Mouse (Mus musculus): ENCODE measurements around the gene Wwox.

The Wwox gene

GRCm38 (mm10) chr8:114670801-114671200 is 231.3 kb downstream of the Wwox start:
- no peak for DNase-seq (ENCODE audit: low read depth)

GRCm38 (mm10) chr8:114671237-114671674 is 231.8 kb downstream of the Wwox start:
- DNase-seq (ENCODE audit: low read depth), result no peak

GRCm38 (mm10) chr8:114673416-114673815 is 234.0 kb downstream of the Wwox start:
- DNase-seq (ENCODE audit: low read depth), result no peak

GRCm38 (mm10) chr8:114675151-114675550 is 235.7 kb downstream of the Wwox start:
- DNase-seq (ENCODE audit: low read depth), result no peak

GRCm38 (mm10) chr8:114676918-114677317 is 237.5 kb downstream of the Wwox start:
- DNase-seq (ENCODE audit: low read depth), result no peak

GRCm38 (mm10) chr8:114677551-114678127 is 238.2 kb downstream of the Wwox start:
- no peak for DNase-seq (ENCODE audit: low read depth)

GRCm38 (mm10) chr8:114679386-114680098 is 240.1 kb downstream of the Wwox start:
- DNase-seq (ENCODE audit: low read depth), result no peak

- DNase-seq (ENCODE audit: low read depth), result no peak
Observed at GRCm38 (mm10) chr8:114681136-114681535, 241.7 kb downstream of the Wwox start.

- DNase-seq (ENCODE audit: low read depth), result no peak
Observed at GRCm38 (mm10) chr8:114682166-114682565, 242.7 kb downstream of the Wwox start.

GRCm38 (mm10) chr8:114684046-114684702 is 244.7 kb downstream of the Wwox start:
- DNase-seq (ENCODE audit: low read depth), result no peak

GRCm38 (mm10) chr8:114686462-114686861 is 247.0 kb downstream of the Wwox start:
- DNase-seq (ENCODE audit: low read depth), result no peak

- no peak for DNase-seq (ENCODE audit: low read depth)
Observed at GRCm38 (mm10) chr8:114688732-114689131, 249.3 kb downstream of the Wwox start.

GRCm38 (mm10) chr8:114694566-114695198 is 255.2 kb downstream of the Wwox start:
- DNase-seq (ENCODE audit: low read depth), result no peak

- DNase-seq (ENCODE audit: low read depth), result no peak
Observed at GRCm38 (mm10) chr8:114703517-114703916, 264.1 kb downstream of the Wwox start.

- DNase-seq (ENCODE audit: low read depth), result no peak
Observed at GRCm38 (mm10) chr8:114707538-114708138, 268.2 kb downstream of the Wwox start.

- DNase-seq (ENCODE audit: low read depth), result no peak
Observed at GRCm38 (mm10) chr8:114715318-114716070, 276.0 kb downstream of the Wwox start.

GRCm38 (mm10) chr8:114716546-114717255 is 277.2 kb downstream of the Wwox start:
- no peak for DNase-seq (ENCODE audit: low read depth)

GRCm38 (mm10) chr8:114718821-114719220 is 279.4 kb downstream of the Wwox start:
- no peak for DNase-seq (ENCODE audit: low read depth)

GRCm38 (mm10) chr8:114722611-114723010 is 283.2 kb downstream of the Wwox start:
- DNase-seq (ENCODE audit: low read depth), result no peak

- no peak for DNase-seq (ENCODE audit: low read depth)
Observed at GRCm38 (mm10) chr8:114731260-114732140, 292.0 kb downstream of the Wwox start.

All from 416B (cell line).